Mouse (Mus musculus) gastrocnemius, postnatal 10 days (tissue): ENCODE measurements around the gene Cd96. TPM values are rescaled to one million over a fixed set of nuclear protein-coding genes. Genes with fewer than 3 reads are reported as not detected.
A peak's percentile ranks its signal among the peaks of the same experiment; 100 is the strongest.

Experiments
- DNase-seq: peaks from one replicate; pipeline ENCODE4 v3.0.0; 2021; ENCODE audit warnings: mixed read lengths
- total RNA-seq, 2 experiments: library from RNA; stranded (reverse); gene quantifications; 2 replicates each; pipeline ENCODE4 v1.2.3; 2021

Cd96 gene
- total RNA-seq, 2 experiments from 2014 or later = not detected

GRCm38 (mm10) chr16:46036261-46036660 is 83.8 kb downstream of the Cd96 start:
- no peak for DNase-seq

GRCm38 (mm10) chr16:46033896-46034295 is 86.2 kb downstream of the Cd96 start:
- DNase-seq = no peak

- no peak for DNase-seq
Observed at GRCm38 (mm10) chr16:46022958-46023491, 97.0 kb downstream of the Cd96 start.

GRCm38 (mm10) chr16:46022189-46022928 is 97.7 kb downstream of the Cd96 start:
- DNase-seq = peak; percentile 27

- no peak for DNase-seq
Observed at GRCm38 (mm10) chr16:46021302-46021701, 98.7 kb downstream of the Cd96 start.

- no peak for DNase-seq
Observed at GRCm38 (mm10) chr16:46020396-46020795, 99.7 kb downstream of the Cd96 start.

- no peak for DNase-seq
Observed at GRCm38 (mm10) chr16:46019799-46020198, 100.3 kb downstream of the Cd96 start.

GRCm38 (mm10) chr16:46019359-46019758 is 100.7 kb downstream of the Cd96 start:
- DNase-seq = no peak

- no peak for DNase-seq
Observed at GRCm38 (mm10) chr16:46011696-46012095, 108.4 kb downstream of the Cd96 start.

- DNase-seq = no peak
Observed at GRCm38 (mm10) chr16:46010906-46011220, 109.2 kb downstream of the Cd96 start.

- peak; percentile 92 for DNase-seq
Observed at GRCm38 (mm10) chr16:46010153-46010905, 109.7 kb downstream of the Cd96 start, which contains the start of gene Plcxd2. TSS of gene Plcxd2 (minus strand) at chr16:46010218.

GRCm38 (mm10) chr16:46009717-46010116 is 110.3 kb downstream of the Cd96 start:
- no peak for DNase-seq

- DNase-seq = no peak
Observed at GRCm38 (mm10) chr16:46008766-46009165, 111.3 kb downstream of the Cd96 start.

GRCm38 (mm10) chr16:46008036-46008605 is 111.9 kb downstream of the Cd96 start:
- no peak for DNase-seq

- no peak for DNase-seq
Observed at GRCm38 (mm10) chr16:46006261-46006660, 113.8 kb downstream of the Cd96 start.

- DNase-seq = no peak
Observed at GRCm38 (mm10) chr16:46001550-46002166, 118.4 kb downstream of the Cd96 start.

GRCm38 (mm10) chr16:46000976-46001375 is 119.1 kb downstream of the Cd96 start:
- no peak for DNase-seq

GRCm38 (mm10) chr16:45999374-46000191 is 120.5 kb downstream of the Cd96 start:
- DNase-seq = no peak

- no peak for DNase-seq
Observed at GRCm38 (mm10) chr16:45998231-45998630, 121.8 kb downstream of the Cd96 start.

- DNase-seq = no peak
Observed at GRCm38 (mm10) chr16:45990901-45991676, 129.0 kb downstream of the Cd96 start.

- DNase-seq = no peak
Observed at GRCm38 (mm10) chr16:45986236-45986635, 133.8 kb downstream of the Cd96 start.
